Mouse (Mus musculus) left cerebral cortex, adult 18-20 months (tissue): Measurements from ENCODE around the gene Mrps18b. TPM values are rescaled to one million over a fixed set of nuclear protein-coding genes. Genes with fewer than 3 reads are reported as not detected.
"Not testable (repeated sequence)": the region's sequence is repeated elsewhere in the genome, so short reads cannot be mapped to it uniquely, and the experiment has no call there.

ENCODE experiments used
- DNase-seq, 2 experiments: peaks; one replicate each; pipeline ENCODE4 v3.0.0; 2021 to 2022; ENCODE audit warnings: low spot score in 2 of 2, mixed read lengths in 1 of 2
- long read RNA-seq, 2 experiments: library from polyadenylated mRNA; stranded (forward); transcript quantifications; one replicate each; pipeline ENCODE4 v2.0.0; 2021
- total RNA-seq, 2 experiments: library from RNA; stranded (reverse); gene quantifications; 2 replicates each; pipeline ENCODE4 v1.2.3; 2021

The Mrps18b gene
- total RNA-seq, result 10 to 100 TPM; 39.9 to 41.3 TPM
- long read RNA-seq, experiment 1, transcript Mrps18b-201 (7 exons, 1,079 nt), result major isoform, 30 of 36 reads
- long read RNA-seq, experiment 1, partial matches to known transcripts, result 0 of 36 reads
- long read RNA-seq, experiment 1, other reads (novel, unspliced or antisense), result 1 of 36 reads
- long read RNA-seq, experiment 2, transcript Mrps18b-201 (7 exons, 1,079 nt), result major isoform, 13 of 18 reads
- long read RNA-seq, experiment 2, partial matches to known transcripts, result 1 of 18 reads
- long read RNA-seq, experiment 2, other reads (novel, unspliced or antisense), result 3 of 18 reads

DNA sequence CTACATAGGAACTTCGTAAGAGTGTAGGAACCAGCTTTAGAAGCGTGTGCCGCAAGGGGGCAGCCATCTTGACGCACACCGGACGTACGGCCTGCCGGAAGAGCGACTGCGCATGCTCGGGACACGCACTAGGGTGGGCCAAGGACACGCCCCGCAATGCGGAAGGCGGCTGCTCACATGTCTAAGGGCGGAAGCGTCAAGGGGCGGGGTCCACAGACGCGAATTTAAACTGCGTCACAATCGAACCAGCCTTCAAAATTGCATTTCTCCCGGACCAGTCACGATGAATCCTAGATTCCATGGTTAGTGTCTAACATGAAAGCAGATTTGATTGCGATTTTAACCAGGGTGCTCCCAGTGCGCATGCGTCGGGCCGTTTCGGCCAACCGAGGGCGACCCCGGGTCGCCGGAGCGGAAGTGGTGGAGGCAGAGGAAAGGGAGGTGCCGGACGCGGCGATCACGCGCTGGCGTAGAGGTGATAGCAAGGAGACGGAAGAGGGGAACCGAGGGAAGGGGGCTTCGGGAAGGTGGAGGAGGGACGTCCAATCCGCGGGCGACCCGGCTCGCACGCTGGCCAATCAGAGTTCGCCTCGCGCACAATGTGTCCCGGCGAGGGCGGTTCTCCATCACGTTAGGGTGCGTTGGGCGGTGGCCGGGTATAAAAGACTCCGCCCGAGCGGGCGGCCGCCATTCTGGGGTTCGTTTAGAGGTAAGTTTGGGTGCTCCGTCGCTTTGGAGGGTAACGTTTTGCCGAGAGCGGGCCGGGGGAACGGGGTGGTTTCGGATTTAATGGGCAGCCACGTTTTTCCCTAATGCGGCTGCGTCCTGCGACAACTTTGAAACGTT is at the start of gene Mrps18b, which contains the start of gene Ppp1r10:
Gene Mrps18b, minus strand, starts transcription at position 93 of the 846 bp plus-strand sequence.
Gene Ppp1r10, plus strand, starts transcription at position 138 of the 846 bp plus-strand sequence.
- peak; percentile 99 for DNase-seq

DNA sequence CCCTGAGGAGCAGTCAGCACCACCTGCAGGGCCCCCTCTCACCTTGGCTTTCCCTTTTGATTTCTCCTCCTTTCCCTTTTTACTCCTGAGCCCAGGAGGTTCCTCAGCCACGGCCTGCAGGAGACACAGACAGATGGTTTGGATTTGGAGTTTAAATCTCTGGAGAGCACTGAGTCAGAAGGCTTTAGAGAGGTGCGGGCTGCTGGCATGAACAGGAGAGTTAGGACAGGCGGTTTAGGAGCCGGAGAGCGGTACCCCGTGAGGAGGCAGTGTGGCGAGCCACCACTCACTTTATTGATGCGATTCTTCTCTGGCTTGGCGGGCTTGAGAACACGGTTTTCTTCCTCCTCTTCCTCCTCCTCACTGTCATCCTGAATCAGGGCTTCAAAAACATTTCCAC is 47.1 kb upstream of the Mrps18b start:
- no peak for DNase-seq

DNA sequence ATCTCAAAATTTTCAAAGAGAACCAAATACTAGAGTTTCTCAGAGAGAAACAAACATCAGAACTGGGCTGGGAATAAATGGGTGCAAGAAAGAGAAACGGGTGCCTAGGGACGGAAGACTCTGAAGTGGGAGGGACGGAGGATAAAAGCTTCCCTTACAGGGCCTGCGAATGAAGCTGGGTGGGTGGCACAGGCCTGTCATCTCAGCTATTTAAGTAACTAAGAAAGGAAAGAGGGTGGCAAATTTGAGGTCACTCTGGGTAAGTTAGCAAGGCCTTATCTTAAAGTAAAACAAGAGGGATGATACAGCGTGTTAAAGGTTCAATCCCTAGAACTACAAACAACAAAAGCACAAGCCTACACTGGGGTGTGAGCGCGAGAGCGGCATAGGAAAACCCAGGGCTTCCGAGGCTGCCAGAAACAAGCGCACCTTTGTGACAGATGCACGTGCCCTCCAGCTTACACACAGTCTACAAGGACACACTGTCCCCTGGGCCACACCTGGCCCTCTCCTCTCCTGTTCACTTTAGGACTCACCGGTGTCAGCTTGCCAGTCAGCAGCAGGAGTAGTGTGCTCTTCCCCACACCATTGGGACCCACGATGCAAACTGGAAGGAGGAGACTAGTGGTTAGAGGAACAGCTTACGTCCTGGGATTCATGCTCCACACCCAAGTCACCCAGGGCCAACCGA is 42.5 kb upstream of the Mrps18b start:
- DNase-seq, result no peak

DNA sequence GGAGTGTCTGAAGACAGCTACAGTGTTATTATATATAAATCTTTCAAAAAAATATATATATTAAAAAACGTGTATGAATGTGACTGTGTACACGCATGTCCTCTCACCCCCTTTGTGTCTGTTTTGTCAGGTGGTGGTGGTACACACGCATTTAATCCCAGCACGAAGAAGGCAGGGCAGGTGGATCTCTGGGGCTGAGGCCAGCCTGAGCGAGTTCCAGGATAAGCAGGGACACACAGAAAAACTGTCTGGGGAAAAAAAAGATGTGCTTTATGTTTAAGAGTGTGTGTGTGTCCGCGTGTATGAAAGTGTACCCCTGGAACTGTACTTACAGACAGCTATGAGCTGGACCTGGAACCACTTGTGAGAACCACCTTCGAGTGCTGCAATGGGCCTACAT is 38.5 kb upstream of the Mrps18b start:
- no peak for DNase-seq

DNA sequence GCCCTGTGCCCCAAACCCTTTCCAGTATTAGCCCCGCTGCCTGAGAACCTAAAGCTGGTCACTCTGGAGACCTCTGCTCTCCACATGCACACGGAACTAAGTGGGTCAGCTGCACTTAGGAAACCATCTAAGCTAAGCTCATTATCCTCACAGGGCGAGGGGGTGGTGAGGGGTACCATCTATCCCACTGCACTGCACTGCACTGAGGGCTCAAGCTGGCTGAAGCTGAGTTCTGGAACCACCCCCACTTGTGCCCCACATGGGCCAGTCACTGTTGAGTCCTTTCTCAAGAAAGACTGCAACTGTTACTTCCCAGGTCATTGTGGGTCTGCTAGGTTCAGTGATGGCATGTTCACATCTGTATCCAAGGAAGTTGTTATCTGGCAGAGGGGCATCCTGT is 36.4 kb upstream of the Mrps18b start:
- DNase-seq, result not testable (repeated sequence)

DNA sequence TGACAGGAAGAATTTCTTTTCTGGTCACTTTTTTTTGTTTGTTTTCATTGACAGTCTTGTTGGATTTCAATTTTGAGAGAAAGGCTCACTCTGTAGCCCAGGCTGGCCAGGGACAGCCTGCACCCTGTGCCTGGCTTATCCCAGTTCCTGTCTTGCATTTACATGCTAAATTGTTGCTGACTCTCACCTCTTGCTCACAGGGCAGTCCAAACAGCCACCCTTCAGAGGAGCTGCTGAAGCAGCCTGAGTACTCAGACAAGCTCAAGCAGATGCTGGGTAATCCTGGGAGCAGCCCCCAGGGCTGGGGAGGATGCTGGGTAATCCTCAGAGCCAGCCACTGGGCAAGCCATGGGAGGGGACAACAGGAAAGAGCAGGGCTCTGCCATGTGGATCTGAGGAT is 34.8 kb upstream of the Mrps18b start:
- DNase-seq, result not testable (repeated sequence)

DNA sequence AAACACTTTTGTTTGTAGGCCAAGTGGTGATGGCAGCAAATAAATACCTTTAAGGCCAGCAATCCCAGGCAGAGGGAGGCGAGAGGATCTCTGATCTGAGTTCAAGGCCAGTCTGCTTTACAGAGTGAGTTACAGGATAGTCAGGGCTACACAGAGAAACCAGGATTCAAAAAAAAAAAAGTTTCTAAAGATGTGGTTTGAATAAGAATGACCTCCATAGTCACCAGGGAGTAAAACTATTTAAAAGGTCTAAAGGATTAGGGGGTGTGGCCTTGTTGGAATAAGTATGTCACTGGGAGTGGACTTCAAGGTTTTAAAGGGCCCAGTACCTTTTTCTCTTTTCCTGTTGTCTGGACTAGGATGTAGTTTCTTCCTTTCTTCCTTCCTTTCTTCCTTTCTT is 23.8 kb upstream of the Mrps18b start:
- DNase-seq, result no peak

DNA sequence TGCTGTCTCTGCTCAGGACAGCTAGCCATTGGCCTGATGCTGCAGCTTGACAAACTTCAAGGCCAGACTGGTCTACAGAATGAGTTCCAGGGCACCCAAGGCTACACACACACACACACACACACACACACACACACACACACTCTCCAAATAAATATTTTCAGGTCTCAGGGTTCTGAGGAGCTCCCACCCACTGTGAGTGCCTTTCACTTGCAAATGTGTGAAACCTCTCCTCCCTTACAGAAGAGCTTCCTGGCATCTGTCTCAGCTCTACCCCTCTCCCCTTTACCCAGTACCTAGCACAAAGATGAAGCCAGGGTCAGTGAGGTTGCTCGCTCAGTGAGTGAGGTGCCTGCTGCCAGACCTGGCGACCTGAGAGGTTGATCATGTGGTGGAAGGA is 22.9 kb upstream of the Mrps18b start:
- no peak for DNase-seq

DNA sequence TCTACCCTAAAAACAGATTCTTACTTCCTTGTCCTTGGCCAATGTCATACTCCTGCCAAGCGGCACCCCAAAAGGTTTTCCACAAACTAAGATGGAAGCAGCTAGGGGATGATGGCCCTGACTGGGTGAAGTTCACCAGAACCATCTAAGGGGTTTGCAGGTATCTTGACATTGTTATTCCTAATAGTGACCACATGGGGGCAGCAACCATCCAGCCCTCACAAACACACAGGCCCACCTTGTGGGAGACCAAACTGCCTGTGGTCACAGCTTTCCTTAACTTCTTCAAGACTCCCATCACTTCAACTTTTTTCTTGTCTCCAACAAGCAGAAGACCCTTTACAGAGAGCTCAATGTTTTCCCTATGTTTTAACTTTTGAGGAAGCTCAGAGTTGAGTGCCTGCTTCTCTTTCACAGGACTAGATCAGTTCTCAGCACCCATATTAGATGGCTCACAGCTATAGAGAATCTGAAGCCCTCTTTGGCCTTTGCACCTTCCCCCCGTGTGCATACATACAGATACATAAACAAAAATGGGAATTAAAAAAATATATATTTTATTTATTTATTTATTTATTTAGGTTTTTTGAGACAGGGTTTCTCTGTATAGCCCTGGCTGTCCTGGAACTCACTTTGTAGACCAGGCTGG is 21.6 kb upstream of the Mrps18b start:
- DNase-seq, result no peak

DNA sequence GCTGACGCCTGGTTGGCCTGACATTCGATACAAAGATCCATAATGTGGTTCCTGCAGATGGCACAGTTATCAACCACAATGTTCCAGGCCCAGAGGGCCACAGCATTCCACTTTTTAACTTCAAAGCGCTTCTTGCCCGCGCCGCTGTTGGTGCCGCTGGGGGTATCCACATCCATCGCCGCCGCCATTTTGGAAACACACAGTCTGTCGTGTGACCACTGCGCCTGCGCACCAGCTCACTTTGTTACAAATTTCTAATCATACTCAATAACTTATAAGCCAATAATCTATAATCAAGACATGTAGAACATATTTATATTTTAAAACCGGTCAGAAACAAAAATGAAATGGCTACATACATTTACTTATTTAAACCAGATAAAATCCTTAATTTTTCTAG is 19.6 kb upstream of the Mrps18b start:
- DNase-seq, result not testable (repeated sequence)

DNA sequence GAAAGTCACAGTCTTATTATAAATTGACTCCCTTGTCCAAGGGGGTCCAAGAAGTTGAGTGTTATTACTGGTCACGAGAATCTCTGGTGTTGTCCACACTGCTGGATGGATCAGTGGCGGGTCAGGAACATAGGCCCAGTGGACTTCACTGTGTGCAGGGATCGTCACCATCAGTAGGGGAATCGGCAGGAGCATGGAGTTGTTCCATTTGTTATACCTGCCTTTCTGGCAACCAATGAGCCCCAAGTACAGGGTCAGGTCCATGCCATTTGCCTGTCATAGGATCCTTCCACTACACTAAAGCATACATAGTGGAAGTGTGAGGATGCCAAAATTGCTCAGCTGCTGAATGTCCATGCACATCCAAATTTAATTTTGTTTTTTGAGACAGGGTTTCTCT is 16.4 kb upstream of the Mrps18b start:
- no peak for DNase-seq

DNA sequence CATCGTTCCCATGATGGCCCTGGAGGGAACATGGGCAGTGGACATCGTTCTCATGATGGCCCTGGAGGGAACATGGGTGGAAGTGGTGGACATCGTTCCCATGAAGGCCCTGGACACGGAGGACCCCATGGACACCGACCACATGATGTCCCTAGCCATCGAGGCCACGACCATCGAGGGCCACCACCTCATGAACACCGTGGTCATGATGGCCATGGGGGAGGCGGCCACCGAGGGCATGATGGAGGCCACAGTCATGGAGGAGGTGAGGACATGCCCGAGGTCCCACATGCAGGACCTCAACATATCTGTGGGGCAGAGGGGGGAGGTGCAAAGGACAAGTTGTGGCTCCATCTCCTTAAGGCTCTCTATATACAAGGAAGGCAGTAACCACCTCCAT is 14.4 kb upstream of the Mrps18b start:
- DNase-seq, result no peak

DNA sequence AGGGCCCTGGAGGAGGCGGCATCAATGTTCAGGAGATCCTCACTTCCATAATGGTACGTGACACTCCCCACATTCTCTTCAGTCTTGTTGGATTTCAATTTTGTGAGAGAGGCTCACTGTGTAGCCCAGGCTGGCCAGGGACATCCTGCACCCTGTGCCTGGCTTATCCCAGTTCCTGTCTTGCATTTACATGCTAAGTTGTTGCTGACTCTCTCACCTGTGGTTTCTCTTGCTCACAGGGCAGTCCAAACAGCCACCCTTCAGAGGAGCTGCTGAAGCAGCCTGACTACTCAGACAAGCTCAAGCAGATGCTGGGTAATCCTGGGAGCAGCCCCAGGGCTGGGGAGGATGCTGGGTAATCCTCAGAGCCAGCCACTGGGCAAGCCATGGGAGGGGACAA is 13.3 kb upstream of the Mrps18b start:
- DNase-seq, result no peak

DNA sequence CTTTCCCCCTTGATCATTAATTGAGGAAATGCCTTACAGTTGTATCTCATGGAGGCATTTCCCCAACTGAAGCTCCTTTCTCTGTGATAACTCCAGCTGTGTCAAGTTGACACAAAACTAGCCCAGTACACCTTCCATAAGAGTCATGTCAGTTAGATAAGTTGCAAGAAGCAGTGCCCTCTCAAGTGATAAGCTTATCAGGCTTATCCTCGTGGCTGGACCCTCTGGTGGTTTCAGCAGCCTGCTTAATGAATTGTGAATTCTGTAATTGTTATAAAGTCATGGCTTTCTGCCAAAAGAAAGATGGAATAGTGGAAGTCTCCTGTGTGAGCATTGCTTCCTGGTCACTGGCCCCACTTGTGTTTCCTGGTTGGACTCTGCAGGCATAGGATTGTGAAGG is 11.3 kb upstream of the Mrps18b start:
- no peak for DNase-seq

DNA sequence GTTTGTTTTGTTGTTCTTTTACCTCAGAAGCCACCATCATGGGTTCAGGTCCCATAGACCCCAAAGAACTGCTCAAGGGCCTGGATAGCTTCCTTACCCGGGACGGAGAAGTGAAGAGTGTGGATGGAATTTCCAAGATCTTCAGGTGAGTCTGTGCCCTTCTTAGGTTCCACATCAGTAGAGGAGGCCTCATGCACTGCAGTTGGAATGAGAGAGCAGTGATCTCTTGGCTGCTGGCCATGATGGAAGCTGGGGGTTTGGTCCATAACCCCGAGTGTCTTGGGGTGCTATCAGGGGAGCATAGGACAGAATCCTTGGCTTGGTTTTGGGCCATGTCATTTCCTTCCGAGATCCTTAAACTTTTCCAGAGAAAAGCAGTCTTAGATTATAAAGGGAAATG is 7.1 kb upstream of the Mrps18b start:
- no peak for DNase-seq

DNA sequence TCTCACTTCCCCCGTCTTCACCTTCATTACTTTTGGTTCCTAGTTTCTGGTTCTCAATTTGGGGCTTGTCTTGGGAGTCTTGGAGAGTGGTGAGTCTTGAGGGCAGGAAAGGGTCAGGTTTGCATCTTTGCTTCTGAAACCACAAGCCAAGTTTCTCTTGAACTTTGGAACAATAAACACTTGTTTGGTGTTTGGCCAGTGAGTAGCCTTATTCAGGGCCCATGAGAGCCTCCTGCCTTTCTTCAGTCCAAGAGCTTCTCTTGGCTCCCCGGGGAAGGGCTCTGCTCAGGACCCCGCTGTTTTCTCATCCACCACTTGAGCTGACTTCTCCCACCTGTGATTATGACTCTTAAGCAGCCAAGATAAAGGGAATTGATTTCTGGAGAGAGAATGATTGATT is 6.4 kb upstream of the Mrps18b start:
- DNase-seq, result no peak

DNA sequence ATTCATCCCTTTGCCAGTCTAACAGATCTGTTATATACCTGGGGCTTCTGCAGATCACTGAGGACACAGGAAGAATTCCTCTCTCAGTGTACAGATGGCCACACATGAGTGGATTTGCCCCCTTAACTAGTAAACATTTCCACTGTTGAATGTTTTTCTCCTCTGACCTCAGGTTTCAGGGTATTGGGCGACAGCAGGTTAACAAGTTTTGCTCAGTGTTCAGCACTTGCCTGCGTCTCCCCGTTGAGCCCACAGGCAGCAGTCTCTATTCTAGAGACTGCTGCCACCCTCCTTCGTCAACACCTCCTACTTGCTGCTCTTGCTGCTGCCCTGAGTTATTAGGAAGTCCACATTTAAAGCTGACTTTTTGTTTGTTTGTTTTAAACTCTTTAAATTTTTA is 5.5 kb upstream of the Mrps18b start:
- DNase-seq, result no peak

DNA sequence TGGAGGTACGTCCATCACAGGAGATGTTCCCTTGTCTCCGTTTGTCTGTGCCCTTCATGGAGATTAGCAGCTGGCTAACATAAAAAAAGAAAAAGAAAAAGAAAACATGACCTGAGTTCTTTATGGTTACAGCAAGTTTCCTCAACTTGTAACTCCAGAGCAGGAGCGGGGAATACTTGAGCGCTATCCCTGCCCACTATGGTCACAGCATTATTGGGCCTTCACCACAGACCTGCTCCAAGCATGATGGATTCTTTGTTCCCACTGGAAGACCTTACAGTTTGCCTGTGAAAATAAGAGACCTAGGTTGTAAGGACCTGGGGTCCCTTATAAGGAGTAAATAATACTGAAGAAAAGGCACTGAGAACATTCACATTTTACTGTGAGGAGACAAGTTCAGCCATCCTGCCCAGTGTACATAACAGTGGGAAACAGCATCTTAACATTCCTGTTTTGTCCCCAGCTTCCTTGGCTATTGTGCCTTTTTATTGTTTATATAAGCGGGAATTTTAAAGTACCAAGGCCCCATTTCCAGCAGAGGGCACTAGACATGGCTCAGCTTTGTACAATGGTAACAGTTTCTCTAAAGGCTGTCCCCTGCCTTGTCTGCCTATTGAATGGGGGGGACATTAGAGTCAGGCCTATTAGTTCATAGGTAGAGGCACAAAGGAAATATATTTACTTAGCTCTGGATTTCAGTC is 4.8 kb upstream of the Mrps18b start:
- DNase-seq, result no peak

DNA sequence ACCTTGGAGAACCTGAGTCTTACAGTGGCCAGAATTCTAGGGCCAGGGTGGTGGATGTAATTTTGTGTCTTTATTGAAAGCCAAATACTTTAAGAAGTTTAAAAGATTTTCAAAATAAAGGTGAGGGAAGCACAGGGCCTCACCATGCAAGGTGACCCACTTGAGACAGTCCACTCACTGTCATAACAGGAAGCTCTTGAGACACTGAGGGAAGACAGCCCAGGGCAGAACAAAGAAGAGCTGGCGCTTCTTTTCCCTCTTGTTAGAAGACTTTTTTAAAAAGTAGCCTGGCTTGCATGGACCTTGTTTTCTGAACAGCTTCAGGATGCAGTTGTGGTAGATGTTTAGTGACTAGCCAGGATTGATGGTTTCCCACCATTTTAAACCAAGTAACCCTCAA is 4.2 kb upstream of the Mrps18b start:
- no peak for DNase-seq

DNA sequence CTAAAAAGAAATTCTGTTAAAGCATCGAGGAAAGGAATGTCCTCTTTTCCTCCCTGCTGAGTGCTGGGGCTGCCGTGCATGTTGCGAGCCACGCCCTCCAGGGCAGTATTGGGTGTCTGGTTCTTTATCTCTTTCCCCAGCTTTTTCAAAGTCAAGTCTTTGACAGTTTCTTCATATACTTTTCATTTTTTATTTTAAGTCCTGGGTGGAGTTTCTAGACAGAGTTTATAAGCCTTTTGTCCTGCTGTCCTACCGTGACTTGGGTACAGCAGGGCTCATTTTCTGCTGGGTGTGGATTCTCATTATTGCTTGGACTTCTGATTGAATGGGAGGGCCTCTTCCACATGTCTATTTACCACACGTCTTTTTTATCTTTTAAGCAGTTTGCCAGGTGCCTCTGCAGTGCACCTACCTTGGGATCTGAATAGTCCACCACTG is 3.7 kb upstream of the Mrps18b start:
- no peak for DNase-seq
